Mouse (Mus musculus) testis, adult 2 months (tissue): ENCODE measurements around the gene Ptpn14. TPM values are rescaled to one million over a fixed set of nuclear protein-coding genes. Genes with fewer than 3 reads are reported as not detected.
A peak's percentile ranks its signal among the peaks of the same experiment; 100 is the strongest.

Experiments used
- H3K27ac ChIP-seq: fragments of 200-500 bp; 2 replicates; pipeline ENCODE4 v1.5.1; 2012; ENCODE audit warnings: low read depth, low read length; ENCODE audit not compliant: control insufficient read depth, insufficient read depth
- H3K27me3 ChIP-seq: fragments of 200-500 bp; 2 replicates; pipeline ENCODE4 v1.6.1; 2012; ENCODE audit warnings: mild to moderate bottlenecking, low read length, moderate library complexity; ENCODE audit not compliant: control insufficient read depth, insufficient read depth
- H3K36me3 ChIP-seq: fragments of 200-500 bp; 2 replicates; pipeline ENCODE4 v1.6.1; 2012; ENCODE audit warnings: mild to moderate bottlenecking, low read length; ENCODE audit not compliant: control insufficient read depth, insufficient read depth
- H3K4me1 ChIP-seq: fragments of 200-500 bp; 2 replicates; pipeline ENCODE4 v1.6.1; 2012; ENCODE audit warnings: low read length; ENCODE audit not compliant: control insufficient read depth, insufficient read depth
- H3K4me3 ChIP-seq: fragments of 200-500 bp; 2 replicates; pipeline ENCODE4 v1.5.1; 2012; ENCODE audit warnings: low read depth, mild to moderate bottlenecking, low read length, moderate library complexity, mixed read lengths; ENCODE audit not compliant: control insufficient read depth
- CTCF ChIP-seq: fragments of 200-500 bp; IDR thresholded peaks from 2 replicates; pipeline ENCODE4 v1.5.1; 2012; ENCODE audit warnings: low read depth, mild to moderate bottlenecking, inconsistent platforms, low read length, moderate library complexity; ENCODE audit not compliant: control insufficient read depth, insufficient read depth, insufficient replicate concordance
- POLR2A ChIP-seq: fragments of 200-500 bp; IDR thresholded peaks from 2 replicates; pipeline ENCODE4 v1.6.1; 2012; ENCODE audit warnings: low read depth, mild to moderate bottlenecking, inconsistent platforms, low read length, moderate library complexity; ENCODE audit not compliant: control insufficient read depth
- polyA plus RNA-seq: library from polyadenylated mRNA; depleted of rRNA; stranded (reverse); fragments of >200 nt; gene quantifications from 2 replicates; pipeline ENCODE4 v1.2.3, GENCODE M21; 2012

The Ptpn14 gene
- polyA plus RNA-seq, 1 experiment: 3.3 TPM

DNA sequence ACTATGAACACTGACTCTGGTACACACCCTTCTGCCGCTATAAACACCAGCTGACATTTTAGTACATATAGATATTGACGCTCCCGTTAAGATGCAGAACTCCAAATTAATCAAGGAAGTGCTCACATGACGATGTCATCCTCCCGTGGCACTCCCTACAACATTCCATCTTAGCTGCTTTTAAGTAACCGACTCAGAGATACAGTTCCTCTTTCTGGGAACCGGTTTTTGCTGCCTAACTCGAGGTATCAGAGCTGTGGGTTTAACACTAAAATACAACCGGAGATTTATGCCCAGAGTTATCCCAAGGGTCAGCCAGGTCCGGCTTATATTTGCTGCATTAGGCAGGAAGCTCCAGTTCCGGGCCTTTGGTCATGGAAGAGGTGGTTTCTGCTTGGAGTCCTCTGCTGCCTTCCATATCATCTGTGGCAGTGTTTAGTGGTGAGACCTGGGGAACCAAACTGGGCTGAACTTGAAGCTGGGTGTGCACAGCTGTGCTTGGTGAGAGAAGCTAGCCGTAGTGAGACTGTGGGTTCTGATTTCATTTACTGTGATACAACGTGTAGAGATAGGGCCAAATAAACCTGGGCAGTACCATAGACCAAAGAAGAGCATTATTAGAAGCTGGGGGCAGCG is 64.6 kb downstream of the Ptpn14 start:
- Histone ChIP-seq H3K27ac (no peak overlapping the region), H3K4me1 (no peaks in the 10 kb centered on the region), H3K36me3 (no peaks in the 10 kb centered on the region), H3K4me3 (no peak overlapping the region), H3K27me3 (no peaks in the 10 kb centered on the region)
- TF ChIP-seq POLR2A (no peak), CTCF (no peak)

DNA sequence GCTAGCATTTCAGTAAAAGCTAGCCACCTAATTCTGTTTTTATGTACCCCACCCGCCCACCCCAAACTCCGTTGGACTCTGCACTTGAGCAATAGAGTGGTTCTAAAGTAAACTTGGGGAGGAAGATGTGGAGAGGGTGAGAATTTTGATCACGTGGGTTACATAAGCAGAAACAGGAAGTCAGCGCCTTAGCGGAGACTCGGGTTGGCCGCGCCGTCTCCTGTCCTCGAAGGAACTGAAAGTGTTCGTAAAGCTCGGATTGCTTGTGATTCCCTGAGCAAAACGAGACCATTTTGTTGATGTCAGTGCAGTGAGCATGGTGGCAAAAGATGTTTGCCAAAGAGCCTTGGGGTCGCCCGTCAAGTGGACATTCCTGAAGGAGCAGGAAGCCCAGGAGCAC is 70.9 kb downstream of the Ptpn14 start:
- Histone ChIP-seq H3K4me1 (no peaks in the 10 kb centered on the region), H3K36me3 (no peaks in the 10 kb centered on the region), H3K27ac (no peak overlapping the region), H3K27me3 (no peaks in the 10 kb centered on the region), H3K4me3 (no peak overlapping the region)
- TF ChIP-seq POLR2A (no peak), CTCF (no peak)

DNA sequence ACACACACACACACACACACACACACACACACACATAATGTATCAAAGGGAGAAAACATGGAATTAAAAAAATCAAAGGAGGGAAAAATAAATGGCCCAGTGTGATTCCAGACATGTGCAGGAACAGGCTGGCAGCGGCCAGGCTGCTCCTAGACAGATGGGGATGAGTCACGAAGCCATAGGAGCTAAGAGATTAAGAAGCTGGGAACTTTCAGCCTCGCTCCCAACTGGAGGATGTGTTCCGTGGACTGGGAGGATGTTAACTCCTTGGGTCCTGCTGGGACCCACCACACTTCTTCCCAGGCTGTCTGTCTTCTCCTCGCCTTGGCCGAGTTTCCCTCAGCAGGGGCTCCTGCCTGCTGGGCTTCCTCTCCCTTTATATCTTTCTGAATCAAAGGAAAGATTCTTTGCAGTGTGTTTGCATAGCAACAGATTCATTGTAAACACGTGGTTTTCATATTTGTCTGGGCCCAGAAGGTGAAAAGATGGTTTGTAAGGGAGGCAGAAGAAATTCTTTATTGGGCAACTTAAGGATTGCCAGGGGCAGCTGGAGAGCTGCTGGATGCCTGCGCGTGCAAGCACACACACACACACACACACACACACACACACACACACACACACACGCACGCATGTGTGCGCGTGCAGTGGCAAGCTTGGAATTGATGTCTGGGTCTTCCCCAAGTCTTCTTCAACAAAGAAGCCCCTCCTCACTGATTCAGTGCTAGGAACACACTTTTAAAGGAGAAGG is 72.3 kb downstream of the Ptpn14 start:
- H3K36me3 ChIP-seq: no peaks in the 10 kb centered on the region
- no peak overlapping the region for H3K27ac ChIP-seq
- H3K4me3 ChIP-seq: no peak overlapping the region
- no peaks in the 10 kb centered on the region for H3K4me1 ChIP-seq
- H3K27me3 ChIP-seq: no peaks in the 10 kb centered on the region
- TF ChIP-seq POLR2A (no peak), CTCF (no peak)

DNA sequence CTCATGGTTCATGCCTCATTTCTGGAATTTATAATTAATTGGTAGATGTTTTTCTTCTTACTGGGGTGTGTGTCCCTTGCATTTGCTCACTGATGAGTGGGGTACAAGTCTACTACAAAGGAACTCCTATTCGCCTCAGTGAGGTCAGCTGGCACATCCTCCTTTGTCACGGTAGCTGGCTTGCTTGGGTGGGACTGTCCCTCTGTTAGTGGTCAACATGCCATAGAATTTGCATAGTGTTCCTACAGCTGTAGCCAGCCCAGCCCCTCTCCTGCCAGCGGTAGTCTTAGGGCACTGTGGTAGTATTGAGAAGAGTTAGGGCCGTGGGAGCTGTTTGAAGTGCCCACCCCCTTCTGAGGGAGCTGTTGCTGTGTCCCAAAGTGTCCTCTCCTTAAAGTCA is 73.2 kb downstream of the Ptpn14 start:
- Histone ChIP-seq H3K36me3 (no peaks in the 10 kb centered on the region), H3K27me3 (no peaks in the 10 kb centered on the region), H3K4me1 (no peaks in the 10 kb centered on the region), H3K4me3 (no peak overlapping the region), H3K27ac (no peak overlapping the region)
- TF ChIP-seq POLR2A (no peak), CTCF (no peak)

DNA sequence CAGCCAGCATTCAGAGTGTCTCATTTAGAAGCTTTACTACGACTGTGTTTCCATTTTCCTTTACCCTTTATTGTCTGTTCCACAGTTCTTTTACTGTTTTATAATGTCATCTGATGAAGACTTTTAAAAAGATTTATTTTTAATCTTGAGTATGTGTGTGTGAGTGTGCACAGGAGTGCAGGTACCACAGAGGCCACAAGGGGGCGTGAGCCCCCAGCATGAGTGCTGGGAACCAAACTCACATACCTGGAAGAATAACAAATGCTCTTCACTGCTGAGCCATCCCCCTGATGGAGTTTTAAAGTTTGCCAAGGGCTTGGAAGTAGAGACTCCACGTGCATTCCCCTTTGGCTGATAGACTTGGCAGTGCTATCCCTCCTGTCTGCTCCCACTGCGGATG is 74.5 kb downstream of the Ptpn14 start:
- Histone ChIP-seq H3K36me3 (no peaks in the 10 kb centered on the region), H3K4me3 (no peak overlapping the region), H3K27ac (no peak overlapping the region), H3K27me3 (no peaks in the 10 kb centered on the region), H3K4me1 (no peaks in the 10 kb centered on the region)
- TF ChIP-seq POLR2A (no peak), CTCF (peak; percentile 46; the same call in 1 of the 2 replicates)

DNA sequence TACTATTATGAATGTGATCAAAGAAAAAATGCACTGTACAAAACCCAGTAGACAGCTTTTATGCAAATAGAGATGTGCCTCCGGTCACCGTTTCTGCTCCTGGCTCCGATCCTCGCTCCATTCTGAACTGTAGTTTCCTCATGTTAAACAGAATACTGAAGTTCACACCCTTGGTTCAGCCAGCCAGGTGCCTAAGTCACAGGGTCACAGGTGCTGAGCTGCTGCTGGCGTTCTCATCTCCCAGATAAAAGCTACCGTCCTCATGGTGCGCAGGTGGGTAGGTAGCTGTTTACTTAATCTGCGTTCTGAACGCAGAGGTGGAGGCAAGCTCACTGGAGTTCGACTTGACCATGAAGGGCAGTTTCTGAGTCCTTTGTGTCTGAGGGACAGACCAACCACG is 75.7 kb downstream of the Ptpn14 start:
- no peak overlapping the region for H3K4me3 ChIP-seq
- no peak for TF ChIP-seq POLR2A
- no peak for TF ChIP-seq CTCF
- H3K36me3 ChIP-seq: no peaks in the 10 kb centered on the region
- H3K4me1 ChIP-seq: no peaks in the 10 kb centered on the region
- H3K27ac ChIP-seq: no peak overlapping the region
- no peaks in the 10 kb centered on the region for H3K27me3 ChIP-seq

DNA sequence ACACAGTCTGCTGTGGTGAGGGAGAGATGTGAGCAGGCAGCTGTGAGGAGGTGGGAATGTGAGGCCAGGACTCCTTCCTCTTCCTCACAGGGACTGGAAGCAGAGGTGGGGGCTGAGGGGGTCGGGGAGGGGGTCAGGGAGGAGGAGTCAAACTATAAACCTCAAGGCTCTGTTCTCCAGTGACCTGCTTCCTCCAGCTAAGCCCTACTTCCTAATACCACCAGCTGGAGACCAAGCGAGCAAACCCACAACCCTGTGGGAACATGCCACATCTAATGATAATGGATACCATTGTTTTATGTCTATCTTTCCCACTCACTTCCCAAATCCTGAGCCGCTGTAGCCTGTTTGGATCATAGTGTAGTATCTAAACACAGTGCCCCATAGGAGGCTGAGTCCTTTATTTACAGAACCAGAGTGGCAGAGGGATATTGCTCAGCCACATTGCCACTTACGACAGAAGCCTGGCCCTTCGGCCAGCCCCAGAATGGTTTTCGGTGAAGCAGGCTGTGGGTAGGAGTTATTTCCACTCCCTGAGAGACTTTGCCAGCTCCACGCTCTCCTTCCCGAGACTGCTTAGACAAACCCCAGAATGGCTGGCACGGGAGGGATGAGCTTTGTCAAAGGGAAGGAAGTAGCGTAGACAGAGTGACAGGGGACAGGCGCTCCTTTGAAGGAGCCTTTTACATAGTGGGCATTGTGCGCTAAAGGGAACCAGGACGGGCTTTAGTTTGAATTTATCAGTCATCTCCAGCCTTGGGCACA is 78.6 kb downstream of the Ptpn14 start:
- Histone ChIP-seq H3K4me3 (no peak overlapping the region), H3K27ac (no peak overlapping the region), H3K27me3 (no peaks in the 10 kb centered on the region), H3K4me1 (no peaks in the 10 kb centered on the region), H3K36me3 (no peaks in the 10 kb centered on the region)
- no peak for TF ChIP-seq POLR2A
- no peak for TF ChIP-seq CTCF
